Mouse (Mus musculus): ENCODE results near the gene Gpkow.

- TF ChIP-seq CTCF (IDR thresholded peaks at IDR 0.05; ENCODE audit: control insufficient read depth, insufficient read depth, insufficient read length) (no peak), USF1 (IDR thresholded peaks at IDR 0.05; ENCODE audit: low read depth) (no peak), FOSL1 (IDR thresholded peaks at IDR 0.05; ENCODE audit: insufficient read depth, low read length, poor library complexity, severe bottlenecking) (no peak), MAX (IDR thresholded peaks at IDR 0.05) (no peak), MYOG (IDR thresholded peaks at IDR 0.05; ENCODE audit: control insufficient read depth, extremely low read depth, insufficient read length) (no peak)
Measured at GRCm38 (mm10) chrX:7696520-7696919, 411 bp upstream of the Gpkow start.

Data from C2C12 (cell line).